Mouse (Mus musculus) cerebellum, postnatal 14 days (tissue): ENCODE measurements around the gene Gm17324.
"Not testable (repeated sequence)": the region's sequence is repeated elsewhere in the genome, so short reads cannot be mapped to it uniquely, and the experiment has no call there.

Experiments
- DNase-seq, 2 experiments: peaks; one replicate each; pipeline ENCODE4 v3.0.0; 2021; ENCODE audit warnings: mixed read lengths in 2 of 2

Gene Gm17324

DNA sequence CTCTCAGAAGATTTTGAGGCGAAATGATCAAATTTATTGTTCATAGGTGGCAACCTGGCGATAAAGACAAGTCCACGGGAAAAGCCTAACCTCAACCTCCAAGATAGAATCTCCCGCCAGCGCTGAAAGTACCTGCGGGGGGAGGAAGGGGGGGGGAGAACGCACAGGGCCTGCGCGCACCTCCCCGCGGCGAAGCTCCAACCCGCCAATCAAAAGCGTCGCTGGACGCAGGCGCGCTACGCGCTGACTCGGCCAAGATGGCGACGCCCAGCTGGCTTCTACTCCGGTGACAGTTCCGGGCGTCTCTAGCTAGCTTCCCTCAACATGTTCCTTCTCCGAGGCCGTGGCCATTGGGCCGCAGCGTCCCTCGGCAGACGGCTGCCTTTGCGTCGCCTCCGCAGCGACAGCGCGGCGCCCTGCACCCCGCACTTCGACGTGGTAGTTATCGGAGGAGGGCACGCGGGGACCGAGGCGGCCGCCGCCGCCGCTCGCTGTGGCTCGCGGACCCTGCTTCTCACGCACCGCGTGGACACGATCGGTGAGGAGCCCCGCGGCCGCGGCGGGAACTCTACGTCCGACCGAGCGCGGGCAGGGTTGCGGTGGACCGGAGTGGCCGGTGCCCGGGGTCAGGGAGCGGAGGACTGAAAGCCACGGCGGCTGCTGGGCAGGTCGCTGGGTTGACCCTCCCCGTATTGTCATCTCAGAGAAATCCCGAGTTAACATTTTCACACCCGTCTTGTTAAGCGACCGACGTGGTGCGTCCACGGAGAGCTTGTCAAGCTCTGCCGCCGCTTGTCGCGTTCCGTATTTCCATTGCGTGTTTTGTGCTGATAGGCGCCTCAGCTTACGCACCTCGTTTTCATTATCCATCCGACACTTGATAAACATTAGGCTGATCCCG, at the start of gene Gm17324, which contains the start of gene Mto1:
Gene Gm17324, minus strand, starts transcription at position 814 of the 901 bp plus-strand sequence.
Gene Mto1, plus strand, starts transcription at position 236 of the 901 bp plus-strand sequence.
- DNase-seq: peak; percentile 93 to 94

DNA sequence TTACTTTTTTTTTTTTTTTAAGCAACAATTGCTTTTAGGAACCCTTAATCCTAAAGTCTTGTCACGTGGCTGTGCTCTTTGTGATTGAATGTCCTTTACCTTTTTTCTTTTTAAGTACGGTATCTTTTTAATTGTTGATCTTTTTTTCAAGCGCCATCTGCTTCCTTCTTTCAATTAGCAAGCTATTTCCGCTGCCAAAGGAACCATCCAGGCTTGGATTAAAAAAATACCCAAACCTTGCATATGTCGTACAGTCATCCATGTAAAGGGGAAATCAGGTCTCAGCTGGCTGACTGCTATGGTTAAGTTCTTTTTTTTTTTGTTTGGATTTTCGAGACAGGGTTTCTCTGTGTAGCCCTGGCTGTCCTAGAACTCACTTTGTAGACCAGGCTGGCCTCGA, 44.6 kb upstream of the Gm17324 start:
- no peak for DNase-seq

DNA sequence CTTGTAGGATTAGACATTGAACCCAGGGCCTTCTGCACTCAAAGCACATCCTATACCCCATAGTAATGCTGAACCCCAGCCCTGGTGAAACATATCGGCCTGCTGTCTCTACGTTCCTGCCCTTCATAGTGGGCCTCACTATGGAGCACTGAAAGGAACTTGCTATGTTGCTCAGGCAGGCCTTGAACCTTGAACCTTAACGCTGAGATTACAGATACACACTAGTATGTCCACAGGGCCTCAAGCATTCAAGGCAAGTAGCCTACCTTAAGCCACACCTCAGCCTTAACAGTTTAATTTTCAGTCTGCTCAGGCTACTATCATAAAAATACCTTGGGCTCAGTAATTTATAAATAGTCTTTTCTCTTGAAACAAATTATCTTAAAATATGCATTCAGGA, 43.7 kb upstream of the Gm17324 start:
- no peak for DNase-seq

DNA sequence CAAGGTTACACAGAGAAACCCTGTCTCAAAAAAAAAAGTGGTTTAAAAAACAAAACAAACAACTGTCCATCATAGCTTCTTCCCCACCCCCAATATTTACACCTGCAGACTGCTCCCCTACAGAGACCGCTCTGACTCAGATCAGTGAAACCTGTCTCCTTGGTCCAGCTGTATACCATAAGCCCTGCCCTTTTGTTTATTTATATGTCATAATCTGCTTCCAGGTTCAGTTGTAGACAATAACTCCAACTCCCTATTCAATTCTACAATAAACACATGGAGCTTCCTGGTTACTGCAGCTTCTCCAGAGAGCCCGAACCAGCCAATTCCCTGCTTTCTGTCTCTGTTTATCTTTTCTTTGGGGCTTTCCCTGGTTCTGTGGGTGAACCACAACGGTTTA, 42.6 kb upstream of the Gm17324 start:
- no peak for DNase-seq

DNA sequence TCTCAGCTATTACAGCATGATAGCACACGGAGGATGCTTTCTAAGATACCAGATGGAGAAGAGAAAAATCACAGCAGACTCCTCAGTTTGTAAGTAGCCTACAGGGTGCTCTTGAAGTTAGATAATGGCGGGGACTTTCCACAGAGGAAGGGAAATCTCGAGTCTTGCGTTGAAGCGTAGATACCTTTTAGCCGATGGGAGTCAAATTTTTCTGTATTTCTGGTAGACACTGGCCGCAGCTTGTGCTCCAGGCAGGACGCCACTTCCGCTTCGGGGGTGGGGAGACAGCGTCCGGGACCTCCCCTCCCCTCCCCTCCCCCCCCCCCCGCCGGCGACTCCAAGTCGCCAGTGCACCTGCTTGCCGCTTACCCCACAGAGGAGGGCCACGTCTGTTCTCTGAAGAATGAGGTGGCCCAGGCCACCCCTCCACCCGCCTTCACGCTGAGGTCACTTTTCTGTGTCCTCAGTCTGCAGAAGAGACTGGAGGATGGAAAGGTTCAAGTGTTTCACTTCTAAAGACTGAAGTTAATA, 40.4 kb upstream of the Gm17324 start, which contains the start of gene Eef1a1:
Gene Eef1a1, minus strand, starts transcription at position 262 of the 531 bp plus-strand sequence.
- peak; percentile 59 to 68 for DNase-seq

DNA sequence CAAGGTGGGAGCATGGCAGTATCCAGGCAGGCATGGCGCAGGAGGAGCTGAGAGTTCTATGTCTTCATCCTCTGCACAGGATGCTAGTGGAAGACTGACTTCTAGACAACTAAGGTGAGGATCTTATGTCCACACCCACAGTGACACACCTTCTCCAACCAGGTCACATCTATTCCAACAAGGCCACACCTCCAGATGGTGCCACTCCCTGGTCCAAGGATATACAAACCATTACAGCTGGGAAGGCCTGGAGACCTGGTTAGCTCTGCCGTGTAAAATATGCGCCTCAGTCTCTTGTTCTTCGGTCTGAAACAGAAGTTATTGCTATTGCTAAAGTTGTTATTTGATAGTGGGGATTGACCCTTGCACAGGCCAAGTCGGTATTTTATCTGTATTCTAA, 39.4 kb upstream of the Gm17324 start:
- not testable (repeated sequence) for DNase-seq

DNA sequence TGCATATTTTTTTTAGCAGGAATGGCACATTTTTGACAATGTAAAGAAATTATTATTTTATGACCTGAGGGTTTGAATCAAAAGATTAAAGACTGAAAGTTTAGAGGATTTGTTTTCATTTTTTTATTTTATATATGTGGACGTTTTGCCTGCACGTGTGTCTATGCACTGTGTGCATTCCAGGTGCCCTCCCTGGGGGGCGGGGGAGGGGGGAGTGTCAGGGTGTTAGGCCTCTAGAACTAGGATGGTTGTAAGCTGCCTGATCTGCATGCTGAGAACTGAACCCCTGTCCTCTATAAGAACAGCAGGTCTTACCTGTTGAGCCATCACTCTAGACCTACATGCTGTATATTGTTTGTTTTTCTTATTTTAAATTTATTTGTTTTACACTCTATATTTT, 36.1 kb upstream of the Gm17324 start:
- DNase-seq: no peak

DNA sequence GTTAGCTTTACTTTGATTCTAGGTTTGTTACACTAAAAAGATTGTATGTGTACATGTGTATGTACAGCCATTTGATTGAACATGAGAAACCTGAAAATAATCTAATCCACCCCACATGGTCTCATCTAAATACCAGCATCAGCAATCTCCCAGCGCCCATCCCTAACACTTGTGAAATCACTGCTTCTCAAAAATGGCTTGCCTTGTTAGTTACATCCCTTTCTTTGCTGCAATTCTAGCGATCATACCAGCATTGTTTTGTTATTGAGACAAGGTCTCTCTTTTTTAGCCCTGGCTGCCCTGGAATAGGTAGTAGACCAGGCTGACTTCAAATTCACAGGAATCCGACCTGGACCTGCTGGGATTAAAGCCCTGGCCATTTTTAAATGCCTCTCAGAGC, 33.8 kb upstream of the Gm17324 start:
- peak; percentile 24 to 50 for DNase-seq

DNA sequence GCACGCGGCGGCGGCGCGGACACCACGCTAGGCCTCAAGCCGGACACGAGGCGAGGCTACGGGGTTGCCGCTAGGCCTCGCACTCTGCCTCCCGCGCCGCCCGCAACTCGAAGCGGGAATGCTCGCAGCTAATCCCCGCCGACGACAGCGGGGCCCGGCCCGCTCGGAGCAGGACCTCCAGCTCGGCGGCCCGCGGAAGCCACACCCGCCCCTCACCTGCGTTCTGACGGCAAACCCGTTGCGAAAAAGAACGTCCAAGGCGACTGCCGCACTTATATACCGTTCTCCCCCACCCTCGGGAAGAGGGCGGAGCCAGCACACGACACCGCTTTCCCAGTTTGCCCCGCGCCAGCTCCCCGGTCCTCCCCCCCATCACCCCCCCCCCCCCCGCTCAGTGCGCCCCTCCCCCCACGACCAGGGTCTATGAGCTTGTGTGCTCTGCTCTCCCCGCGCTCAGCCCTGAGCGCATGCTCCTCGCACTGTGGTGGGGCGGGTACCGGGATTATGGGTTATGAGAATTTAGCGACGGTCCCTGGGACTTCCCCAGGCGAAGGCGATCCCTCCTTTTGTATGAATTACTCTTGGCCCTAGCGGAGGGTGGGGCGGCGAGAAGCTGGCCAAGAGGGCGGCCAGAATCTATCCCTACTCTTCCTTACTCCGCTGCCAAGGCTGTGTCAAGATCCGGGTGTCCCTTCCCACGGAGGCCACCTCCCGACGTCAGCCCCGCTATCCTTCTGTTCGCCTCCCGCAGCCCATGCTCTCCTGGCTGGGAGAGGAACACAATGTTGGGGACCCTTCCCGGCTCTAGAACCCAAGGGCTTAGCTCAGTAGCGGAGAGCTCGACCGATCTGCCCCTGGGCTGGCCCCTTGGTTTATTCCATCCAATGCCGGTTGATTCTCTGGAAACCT, 33.1 kb upstream of the Gm17324 start:
- DNase-seq: peak; percentile 97 to 98

DNA sequence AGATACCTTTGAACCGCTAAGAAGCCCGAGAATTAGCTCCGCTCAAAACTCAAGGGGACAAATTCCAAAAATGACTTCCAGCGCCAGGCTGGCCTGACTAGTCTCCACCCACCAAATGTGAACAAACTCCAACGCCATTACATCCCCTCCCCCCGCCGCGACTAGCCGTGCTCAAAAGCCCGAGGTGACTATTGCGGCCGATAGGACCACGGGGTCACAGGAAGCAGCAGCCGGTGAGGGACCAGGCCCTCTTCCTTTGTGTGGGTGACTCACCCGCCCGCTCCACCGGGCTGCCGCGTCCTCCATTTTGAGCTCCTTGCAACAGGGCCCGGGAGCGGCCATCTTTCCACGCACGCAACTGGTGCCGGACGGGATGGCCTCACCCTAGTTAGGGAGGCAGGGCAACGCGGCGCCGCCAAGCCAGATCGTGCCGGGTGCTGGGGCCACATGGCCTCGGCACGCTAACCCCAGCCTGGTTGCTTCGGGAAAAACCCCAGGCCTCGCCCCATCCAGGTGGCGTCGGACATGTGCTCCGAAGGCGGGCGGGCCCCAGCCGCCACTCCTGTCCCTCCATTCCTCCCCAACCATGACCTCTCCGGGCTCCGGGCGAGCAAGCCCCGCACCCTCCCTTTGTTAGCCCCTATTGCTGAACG, 32.2 kb upstream of the Gm17324 start:
- DNase-seq: peak; percentile 83 to 85

DNA sequence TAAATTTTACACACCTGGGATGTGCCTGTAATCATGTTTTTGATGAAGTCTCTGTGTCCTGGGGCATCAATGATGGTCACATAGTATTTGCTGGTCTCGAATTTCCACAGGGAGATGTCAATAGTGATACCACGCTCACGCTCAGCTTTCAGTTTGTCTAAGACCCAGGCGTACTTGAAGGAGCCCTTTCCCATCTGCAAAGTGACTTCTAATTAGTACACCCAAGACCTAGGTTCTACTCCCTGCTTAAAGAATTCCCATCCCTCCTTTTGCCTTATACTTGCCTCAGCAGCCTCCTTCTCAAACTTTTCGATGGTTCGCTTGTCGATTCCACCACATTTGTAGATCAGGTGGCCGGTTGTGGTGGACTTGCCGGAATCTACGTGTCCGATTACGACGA, 31.6 kb upstream of the Gm17324 start:
- DNase-seq: not testable (repeated sequence)

DNA sequence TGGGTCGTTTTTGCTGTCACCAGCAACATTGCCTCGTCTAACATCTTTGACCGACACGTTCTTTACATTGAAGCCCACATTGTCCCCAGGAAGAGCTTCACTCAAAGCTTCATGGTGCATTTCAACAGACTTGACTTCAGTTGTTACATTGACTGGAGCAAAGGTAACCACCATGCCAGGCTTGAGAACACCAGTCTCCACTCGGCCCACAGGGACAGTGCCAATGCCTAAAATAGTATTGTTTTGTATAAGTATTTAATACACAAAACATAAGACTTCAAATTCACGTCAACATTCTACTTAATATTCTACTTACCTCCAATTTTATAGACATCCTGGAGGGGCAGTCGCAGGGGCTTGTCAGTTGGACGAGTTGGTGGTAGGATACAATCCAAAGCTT, 30.7 kb upstream of the Gm17324 start:
- DNase-seq: not testable (repeated sequence)

DNA sequence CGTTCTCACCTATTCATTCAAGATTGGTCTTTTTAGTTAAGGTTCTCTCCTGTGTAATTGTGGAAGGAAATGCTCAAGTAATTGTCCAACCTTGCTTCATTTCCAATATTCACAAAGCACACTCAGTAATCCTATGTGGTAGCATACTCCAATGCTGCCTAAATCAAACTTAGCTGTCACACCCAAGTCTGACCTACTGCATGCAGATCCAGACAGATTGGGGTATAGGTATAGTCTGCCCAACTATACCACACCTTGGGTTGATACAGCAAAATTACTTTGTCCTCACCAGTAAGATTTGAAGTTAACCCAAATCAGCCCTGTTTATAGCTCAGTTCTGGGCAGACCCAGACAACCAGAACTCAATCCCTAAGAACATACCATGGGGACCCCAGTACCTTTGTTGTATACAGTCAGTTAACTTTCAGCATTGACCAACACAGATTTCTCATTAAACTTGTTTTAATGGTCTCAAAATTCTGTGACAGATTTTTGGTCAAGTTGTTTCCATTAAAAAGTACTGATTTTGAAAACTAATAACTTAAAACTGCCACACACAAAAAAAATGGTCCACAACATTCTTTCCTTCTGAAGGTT, 29.5 kb upstream of the Gm17324 start:
- DNase-seq: not testable (repeated sequence)

DNA sequence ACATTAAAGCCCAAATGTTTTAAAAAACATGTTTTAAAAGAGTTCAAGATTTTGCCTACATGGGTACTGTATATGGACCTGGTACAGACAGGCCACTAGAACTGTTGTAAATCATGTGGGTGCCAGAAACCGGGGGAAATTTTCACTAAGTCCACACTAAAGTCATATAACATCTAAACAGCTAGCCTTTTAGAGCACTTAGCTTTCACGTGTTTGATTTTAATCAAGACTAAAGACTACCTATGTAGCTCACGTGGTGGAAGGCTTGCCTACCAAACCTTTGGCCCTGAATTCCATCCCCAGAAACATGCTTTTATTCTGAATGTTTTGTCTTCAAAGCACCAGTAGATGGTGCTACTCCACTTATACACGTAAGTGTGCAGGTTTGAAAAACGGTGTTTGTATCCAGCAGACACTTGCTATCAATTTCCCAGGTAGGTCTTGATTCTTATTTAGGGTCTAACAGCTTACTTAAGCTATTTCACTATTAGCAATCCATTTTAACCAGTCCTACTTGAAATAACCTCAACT, 28.5 kb upstream of the Gm17324 start:
- peak; percentile 23 to 48 for DNase-seq

DNA sequence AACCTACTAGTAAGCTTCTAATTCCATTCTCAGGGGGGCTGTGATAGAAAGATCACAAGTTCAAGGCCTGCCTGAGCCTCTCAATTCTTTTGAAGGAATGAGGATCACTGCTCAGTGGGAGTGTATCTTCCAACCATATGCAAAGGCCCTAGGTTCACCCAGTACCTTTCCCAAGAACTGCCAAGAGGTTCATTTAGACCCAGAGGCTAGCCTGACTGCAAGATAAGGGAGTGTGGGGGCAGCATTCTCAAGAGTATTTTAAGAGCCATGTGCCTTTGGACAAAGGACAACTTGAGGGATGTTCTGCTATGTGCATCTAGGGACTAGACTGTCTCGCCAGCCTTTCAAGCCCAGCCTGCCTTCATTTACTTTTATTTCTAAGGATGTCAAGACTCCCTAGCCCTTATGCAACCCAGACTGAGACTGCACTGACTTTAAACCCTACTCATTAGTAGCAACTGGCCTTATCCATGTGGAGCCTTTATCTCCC, 28.0 kb upstream of the Gm17324 start:
- DNase-seq: no peak

DNA sequence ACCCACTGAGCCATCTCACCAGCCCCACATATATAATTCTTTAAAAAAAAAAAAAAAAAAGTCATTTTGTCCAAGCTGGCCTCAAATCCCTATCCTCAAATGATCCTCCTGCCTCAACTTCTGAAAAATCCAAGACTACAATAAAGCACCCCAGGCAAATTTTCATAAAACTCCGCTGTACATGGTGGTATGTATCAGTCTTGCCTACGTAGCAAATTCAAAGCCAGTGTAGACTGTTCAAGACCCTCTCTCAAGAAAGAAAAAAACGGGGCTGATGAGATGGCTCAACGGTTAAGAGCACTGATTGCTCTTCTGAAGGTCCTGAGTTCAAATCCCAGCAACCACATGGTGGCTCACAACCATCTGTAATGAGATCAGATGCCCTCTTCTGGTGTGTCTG, 27.3 kb upstream of the Gm17324 start:
- no peak for DNase-seq

DNA sequence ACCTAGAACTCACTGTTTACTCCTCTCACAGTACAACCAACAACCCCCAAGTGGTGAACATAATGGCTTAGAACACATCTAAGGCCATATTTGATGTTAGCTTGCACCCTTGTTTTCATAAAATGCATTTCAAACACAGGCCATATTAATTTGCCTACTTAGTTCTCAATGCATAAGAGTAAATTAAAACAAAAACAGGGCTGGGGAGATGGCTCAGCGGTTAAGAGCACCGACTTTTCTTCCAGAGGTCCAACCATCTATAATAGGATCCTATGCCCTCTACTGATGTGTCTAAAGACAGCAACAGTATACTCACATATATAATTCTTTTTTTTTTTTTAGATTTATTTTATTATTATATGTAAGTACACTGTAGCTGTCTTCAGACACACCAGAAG, 26.8 kb upstream of the Gm17324 start:
- no peak for DNase-seq

DNA sequence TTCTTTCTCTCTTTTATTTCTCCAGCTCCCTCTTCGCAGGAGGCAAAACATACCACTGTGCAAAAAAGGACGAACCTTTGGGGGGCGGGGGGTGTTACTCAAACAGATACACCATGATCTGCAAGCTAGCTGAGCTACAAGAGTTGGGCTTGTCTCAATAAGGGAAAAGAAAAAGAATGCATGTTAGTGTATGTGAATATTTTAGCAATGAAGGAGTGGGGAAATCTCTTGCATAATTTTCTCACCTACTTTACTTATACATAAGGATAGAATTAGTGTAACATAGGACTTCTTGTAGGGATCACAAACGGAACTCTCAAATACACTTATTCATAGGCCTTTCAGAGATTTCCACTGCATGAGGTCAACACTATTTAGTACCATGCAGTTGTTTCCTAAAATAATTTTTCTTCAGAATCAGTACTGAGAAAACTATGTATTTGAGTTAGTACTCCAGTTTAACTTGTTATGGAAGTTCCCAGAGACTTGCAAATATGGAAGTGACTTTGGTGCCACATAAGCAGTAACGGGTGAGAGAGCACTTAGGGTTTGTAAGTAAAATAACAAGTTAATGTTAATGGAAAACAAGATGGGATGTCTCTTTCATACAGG, 26.3 kb upstream of the Gm17324 start:
- DNase-seq: no peak

DNA sequence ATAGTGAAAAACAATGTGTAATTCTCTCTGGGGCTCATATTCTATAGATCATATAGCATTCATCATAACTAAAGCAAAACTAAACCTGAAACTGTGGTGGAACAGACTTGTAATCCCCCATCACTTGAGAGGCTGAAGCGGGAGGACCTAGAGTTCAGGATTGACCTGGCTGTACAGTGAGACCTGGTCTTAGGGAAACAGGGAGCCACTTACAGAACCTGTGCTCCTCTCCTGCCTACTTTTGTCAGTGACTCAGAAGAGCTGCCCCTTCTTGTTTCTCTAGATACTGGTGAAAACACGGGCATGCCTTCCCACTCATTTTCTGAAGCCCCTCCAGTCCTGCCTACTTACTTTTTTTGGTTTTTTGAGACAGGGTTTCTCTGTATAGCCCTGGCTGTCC, 25.7 kb upstream of the Gm17324 start:
- no peak for DNase-seq

DNA sequence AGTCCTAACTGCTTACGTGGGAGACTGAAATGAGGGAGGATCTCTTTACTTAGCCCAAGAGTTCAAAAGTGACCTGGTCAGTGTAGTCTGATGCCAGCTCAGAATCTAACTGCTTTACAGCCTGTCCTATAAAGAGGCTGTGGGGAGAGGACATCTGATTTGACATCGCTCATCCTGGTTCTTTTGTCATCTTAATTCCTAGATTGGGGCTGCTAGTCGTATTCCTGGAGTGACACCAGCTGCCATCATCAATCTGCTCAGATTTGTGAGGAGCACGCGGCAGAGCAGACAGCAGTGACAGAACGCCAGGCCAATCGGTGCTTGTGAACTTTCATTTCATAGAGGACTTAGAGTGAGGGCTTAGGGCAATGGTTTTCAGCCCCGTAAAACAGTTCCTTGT, 25.0 kb upstream of the Gm17324 start:
- peak; percentile 49 to 54 for DNase-seq

DNA sequence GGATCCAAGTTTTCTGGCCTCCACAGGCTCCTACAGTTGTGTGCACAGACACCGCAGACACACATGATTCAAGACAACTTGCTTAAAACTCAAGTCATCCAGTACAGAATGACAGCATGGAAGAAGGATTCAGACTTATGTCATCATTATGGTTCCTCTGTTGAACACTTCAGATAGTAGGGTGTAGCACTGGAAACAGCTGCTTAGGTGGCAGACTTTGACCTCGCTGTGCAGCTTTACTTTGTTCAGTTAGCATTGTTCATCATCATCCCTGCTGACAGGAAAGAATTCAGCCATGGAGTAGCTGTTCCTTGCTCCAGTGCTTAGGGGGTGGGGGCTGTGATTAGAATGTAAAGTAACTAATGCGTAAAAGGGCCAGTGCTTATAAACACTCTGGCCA, 17.1 kb upstream of the Gm17324 start:
- no peak for DNase-seq
